Mouse (Mus musculus) liver, postnatal 0 days (tissue): ENCODE measurements around the gene Sertad2.

Experiments
- CTCF ChIP-seq: sonication (generic); IDR thresholded peaks from 2 replicates; pipeline ENCODE4 v1.5.1; 2016; ENCODE audit warnings: antibody characterized with exemption, low read depth
- EP300 ChIP-seq: IDR thresholded peaks from 2 replicates; pipeline ENCODE4 v1.6.1; 2016; ENCODE audit warnings: antibody characterized with exemption, low read depth, mild to moderate bottlenecking

GRCm38 (mm10) chr11:20638841-20639240, 95.8 kb downstream of the Sertad2 start:
- peak; percentile 98 for TF ChIP-seq CTCF
- no peak for TF ChIP-seq EP300
